ENCODE assay signal across 27 mouse cellular contexts in the genomic region with DNA sequence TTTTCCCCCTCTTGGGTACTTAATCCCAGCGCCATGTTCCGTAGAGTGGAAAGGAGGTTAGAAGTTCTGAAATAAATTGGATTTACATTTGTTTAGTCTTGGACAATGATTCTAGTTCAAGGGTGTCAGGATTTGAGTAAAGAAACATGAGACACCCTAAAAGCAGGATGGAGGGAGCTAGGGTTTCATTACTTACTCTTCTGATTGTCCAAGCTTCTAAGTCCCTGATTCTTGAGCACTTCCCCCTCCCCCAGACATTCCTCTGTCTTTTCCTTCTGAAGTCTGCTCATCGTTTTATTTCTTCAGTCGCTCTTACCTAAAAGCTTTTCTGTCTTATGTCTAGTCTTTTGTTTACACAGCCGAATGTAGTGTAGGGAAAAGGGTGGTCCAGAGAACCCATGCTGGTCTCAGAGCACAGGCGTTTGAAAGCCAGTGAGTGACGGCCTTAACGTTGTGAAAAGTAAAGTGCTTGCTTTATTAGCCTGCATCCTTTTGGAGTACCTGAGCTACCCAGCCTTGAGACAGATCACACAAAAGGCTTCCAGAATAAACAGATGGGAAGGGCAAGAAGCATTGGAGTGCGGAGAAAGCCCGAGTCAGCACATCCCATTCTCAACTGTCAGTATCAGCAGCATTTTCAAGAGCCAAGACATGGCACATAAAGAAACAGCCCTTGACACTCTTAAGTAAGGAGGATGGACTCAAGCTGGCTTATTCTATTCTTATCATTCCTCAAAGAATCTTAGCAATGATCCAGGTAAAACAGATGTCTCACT.
DNase-seq lines count a peak whose midpoint lies in the region; ATAC-seq and TF ChIP-seq lines count a peak whose summit lies in the region.
"Had no signal": no experiment of that assay in that cellular context is flagged by ENCODE, and none has a peak within 500 bp of the region (broad histone marks: within the 10 kb centered on the region; RNA-seq: fewer than 3 reads in every experiment).

No protein-coding gene starts in this region.

- H3K27ac ChIP-seq in hindbrain, embryonic 13.5 days: peak overlapping the region; percentile 64
- H3K27ac ChIP-seq in hindbrain, postnatal 0 days: no peak overlapping the region
- peak overlapping the region; percentile 41; the same call in 1 of the 2 replicates for H3K27ac ChIP-seq in kidney, embryonic 15.5 days
- no peak overlapping the region for H3K27ac ChIP-seq in kidney, adult 2 months (ENCODE audit: insufficient read depth, low read depth, low read length)
- H3K27ac ChIP-seq in neural tube, embryonic 14.5 days (ENCODE audit: low read depth, low read length): peak overlapping the region; percentile 10; the same call in 1 of the 2 replicates
- H3K27ac ChIP-seq: embryonic facial prominence, embryonic 12.5 days; liver, embryonic 12.5 days; midbrain, embryonic 12.5 days had no signal

- no peak overlapping the region for H3K9ac ChIP-seq in hindbrain, embryonic 13.5 days
- H3K9ac ChIP-seq in hindbrain, postnatal 0 days (replicated peaks; ENCODE audit: low read length): no peak overlapping the region
- H3K9ac ChIP-seq in kidney, embryonic 15.5 days: no peak overlapping the region
- H3K9ac ChIP-seq in neural tube, embryonic 14.5 days (replicated peaks; ENCODE audit: low read depth, low read length): no peak overlapping the region
- H3K9ac ChIP-seq: embryonic facial prominence, embryonic 12.5 days; liver, embryonic 12.5 days; liver, postnatal 0 days; midbrain, embryonic 12.5 days had no signal

- 49% methylated on average over 10 of the region's 10 CpGs for WGBS in hindbrain, embryonic 13.5 days
- WGBS in hindbrain, postnatal 0 days: 48% methylated on average over 10 of the region's 10 CpGs
- 32% methylated on average over 10 of the region's 10 CpGs for WGBS in kidney, embryonic 15.5 days
- WGBS in kidney, adult 2 months: 62% methylated on average over 10 of the region's 10 CpGs
- 53% methylated on average over 10 of the region's 10 CpGs for WGBS in neural tube, embryonic 14.5 days

- peaks cover 10% of the 10 kb centered on the region for H3K36me3 ChIP-seq in hindbrain, embryonic 13.5 days
- H3K36me3 ChIP-seq in hindbrain, postnatal 0 days (ENCODE audit: insufficient read depth, low read length): no peaks in the 10 kb centered on the region; the same call in 1 of the 2 replicates
- peaks cover 2% of the 10 kb centered on the region for H3K36me3 ChIP-seq in kidney, embryonic 15.5 days
- no peaks in the 10 kb centered on the region for H3K36me3 ChIP-seq in kidney, adult 2 months (ENCODE audit: control insufficient read depth, insufficient read depth, low read length)
- no peaks in the 10 kb centered on the region for H3K36me3 ChIP-seq in neural tube, embryonic 14.5 days (ENCODE audit: control insufficient read depth, insufficient read depth, low read length)

- TF ChIP-seq CTCF in hindbrain, postnatal 0 days (IDR thresholded peaks at IDR 0.05; ENCODE audit: low read depth): no peak
- TF ChIP-seq CTCF in kidney, adult 2 months (conservative IDR thresholded peaks at IDR 0.05; ENCODE audit: insufficient read depth, insufficient read length, low read depth, low read length): no peak

- H3K4me1 ChIP-seq in hindbrain, embryonic 13.5 days (replicated peaks): peaks cover 39% of the 10 kb centered on the region
- H3K4me1 ChIP-seq in hindbrain, postnatal 0 days (ENCODE audit: insufficient read depth, low read length): peaks cover 7% of the 10 kb centered on the region; the same call in 1 of the 2 replicates
- H3K4me1 ChIP-seq in kidney, embryonic 15.5 days: peaks cover 11% of the 10 kb centered on the region
- 0 out of 2 replicates have a peak, but pooled peaks cover under 1% of the 10 kb centered on the region for H3K4me1 ChIP-seq in kidney, adult 2 months (ENCODE audit: control insufficient read depth, insufficient read depth, low read length)
- peaks cover 7% of the 10 kb centered on the region for H3K4me1 ChIP-seq in neural tube, embryonic 14.5 days (ENCODE audit: control insufficient read depth, insufficient read depth, low read length)
- H3K4me1 ChIP-seq: liver, embryonic 12.5 days had no signal

- no peak for DNase-seq in hindbrain, postnatal 0 days (ENCODE audit: low spot score)
- no peak for DNase-seq in kidney, adult 2 months
- DNase-seq in neural tube, embryonic 10.5 days (ENCODE audit: extremely low spot score, low spot score): no peak
- DNase-seq in cerebellum, adult 8-10 months: no peak
- DNase-seq: adrenal gland, adult 2 months; adrenal gland, postnatal 36 days; cerebellum, adult 9-10 months; cerebellum, postnatal 36 days; gastrocnemius, postnatal 10 days; heart, postnatal 14 days; kidney, adult 18-20 months; layer of hippocampus, postnatal 36 days; left cerebral cortex, postnatal 4 days; liver, postnatal 0 days; lung, postnatal 36 days; right cerebral cortex, adult 18-20 months; spleen, adult 18-20 months; thymus, postnatal 14 days had no signal

- 0 out of 2 replicates have a peak, but pooled peaks cover 3% of the 10 kb centered on the region for H3K9me3 ChIP-seq in hindbrain, embryonic 13.5 days
- H3K9me3 ChIP-seq in hindbrain, postnatal 0 days (ENCODE audit: low read length): no peaks in the 10 kb centered on the region
- H3K9me3 ChIP-seq in kidney, embryonic 15.5 days (replicated peaks): peaks cover 5% of the 10 kb centered on the region; the same call in 1 of the 2 replicates
- no peaks in the 10 kb centered on the region for H3K9me3 ChIP-seq in neural tube, embryonic 14.5 days (ENCODE audit: control insufficient read depth, low read length)
- H3K9me3 ChIP-seq: liver, embryonic 12.5 days had no signal

- no peak overlapping the region for H3K4me3 ChIP-seq in hindbrain, embryonic 13.5 days
- no peak overlapping the region for H3K4me3 ChIP-seq in hindbrain, postnatal 0 days (ENCODE audit: low read length)
- H3K4me3 ChIP-seq in kidney, embryonic 15.5 days (replicated peaks): no peak overlapping the region
- H3K4me3 ChIP-seq in kidney, adult 2 months (ENCODE audit: insufficient read depth, low read depth, low read length): no peak overlapping the region
- H3K4me3 ChIP-seq in neural tube, embryonic 14.5 days (ENCODE audit: low read depth, low read length): no peak overlapping the region
- H3K4me3 ChIP-seq: embryonic facial prominence, embryonic 12.5 days; liver, embryonic 12.5 days; midbrain, embryonic 12.5 days had no signal

- no peak for TF ChIP-seq POLR2A in kidney, adult 2 months (IDR thresholded peaks at IDR 0.05; ENCODE audit: low read depth, low read length)

- no peaks in the 10 kb centered on the region for H3K27me3 ChIP-seq in hindbrain, embryonic 13.5 days
- no peaks in the 10 kb centered on the region for H3K27me3 ChIP-seq in hindbrain, postnatal 0 days (ENCODE audit: insufficient read depth, low read length)
- no peaks in the 10 kb centered on the region for H3K27me3 ChIP-seq in kidney, embryonic 15.5 days
- H3K27me3 ChIP-seq in kidney, adult 2 months (replicated peaks; ENCODE audit: control insufficient read depth, insufficient read depth, low read length): no peaks in the 10 kb centered on the region
- H3K27me3 ChIP-seq in neural tube, embryonic 14.5 days (ENCODE audit: control insufficient read depth, insufficient read depth, low read length): no peaks in the 10 kb centered on the region
- H3K27me3 ChIP-seq: embryonic facial prominence, embryonic 12.5 days; liver, embryonic 12.5 days; midbrain, embryonic 12.5 days had no signal

- no peak for ATAC-seq in hindbrain, embryonic 13.5 days (ENCODE audit: low FRiP score)
- ATAC-seq in hindbrain, postnatal 0 days: no peak
- peak; percentile 63; the same call in 1 of the 2 replicates for ATAC-seq in kidney, embryonic 15.5 days (replicated peaks; ENCODE audit: low FRiP score)
- ATAC-seq in neural tube, embryonic 14.5 days (ENCODE audit: low read depth): no peak
- ATAC-seq: activated CD4-positive, CD25-positive, alpha-beta regulatory T cell, adult 4 months; CD4-positive, CD25-positive, alpha-beta regulatory T cell, adult 4 months; forebrain, embryonic 14.5 days; liver, embryonic 12.5 days; liver, postnatal 0 days had no signal

- H3K4me2 ChIP-seq in hindbrain, embryonic 13.5 days: no peak overlapping the region
- no peak overlapping the region for H3K4me2 ChIP-seq in hindbrain, postnatal 0 days (ENCODE audit: low read depth, low read length)
- 0 out of 2 replicates have a peak overlapping the region, but pooled peaks have one; percentile 5 for H3K4me2 ChIP-seq in kidney, embryonic 15.5 days
- no peak overlapping the region for H3K4me2 ChIP-seq in neural tube, embryonic 14.5 days (ENCODE audit: low read depth, low read length)
- H3K4me2 ChIP-seq: embryonic facial prominence, embryonic 12.5 days; liver, embryonic 12.5 days; midbrain, embryonic 12.5 days had no signal

Comparison
In these comparisons a context has a peak if more than half of its experiments do, and no peak if none do; other contexts are left out.
1. H3K27ac ChIP-seq: peak in hindbrain, embryonic 13.5 days (single experiment), kidney, embryonic 15.5 days (single experiment) and neural tube, embryonic 14.5 days (single experiment); none in hindbrain, postnatal 0 days (single experiment) and kidney, adult 2 months (single experiment).